Mouse (Mus musculus): Measurements from ENCODE around the gene Hc. TPM values are rescaled to one million over a fixed set of nuclear protein-coding genes. Genes with fewer than 3 reads are reported as not detected.

The Hc gene
- total RNA-seq, 2 experiments from 2014 or later, result not detected

DNA sequence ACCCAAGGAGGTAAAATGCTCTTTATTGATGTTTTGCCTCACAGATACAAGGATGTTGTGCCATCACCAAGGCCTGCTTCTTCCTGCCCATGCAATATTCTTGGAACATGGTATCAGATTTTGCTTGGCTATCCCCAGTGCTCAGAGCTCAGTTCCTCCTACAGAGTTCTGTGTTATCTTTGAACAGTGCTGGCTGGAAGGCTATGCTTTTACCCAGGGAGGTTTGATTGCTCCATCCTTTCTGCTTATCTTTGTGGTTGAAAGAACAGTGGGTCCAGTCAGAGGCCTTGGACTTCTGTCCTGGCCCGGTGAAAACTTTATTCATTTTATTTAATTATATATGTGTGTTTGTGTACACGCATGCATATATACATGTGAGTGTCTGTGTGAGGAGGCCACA, 83.0 kb downstream of the Hc start:
- no peak for DNase-seq (ENCODE audit: low spot score in 2 of 2)

DNA sequence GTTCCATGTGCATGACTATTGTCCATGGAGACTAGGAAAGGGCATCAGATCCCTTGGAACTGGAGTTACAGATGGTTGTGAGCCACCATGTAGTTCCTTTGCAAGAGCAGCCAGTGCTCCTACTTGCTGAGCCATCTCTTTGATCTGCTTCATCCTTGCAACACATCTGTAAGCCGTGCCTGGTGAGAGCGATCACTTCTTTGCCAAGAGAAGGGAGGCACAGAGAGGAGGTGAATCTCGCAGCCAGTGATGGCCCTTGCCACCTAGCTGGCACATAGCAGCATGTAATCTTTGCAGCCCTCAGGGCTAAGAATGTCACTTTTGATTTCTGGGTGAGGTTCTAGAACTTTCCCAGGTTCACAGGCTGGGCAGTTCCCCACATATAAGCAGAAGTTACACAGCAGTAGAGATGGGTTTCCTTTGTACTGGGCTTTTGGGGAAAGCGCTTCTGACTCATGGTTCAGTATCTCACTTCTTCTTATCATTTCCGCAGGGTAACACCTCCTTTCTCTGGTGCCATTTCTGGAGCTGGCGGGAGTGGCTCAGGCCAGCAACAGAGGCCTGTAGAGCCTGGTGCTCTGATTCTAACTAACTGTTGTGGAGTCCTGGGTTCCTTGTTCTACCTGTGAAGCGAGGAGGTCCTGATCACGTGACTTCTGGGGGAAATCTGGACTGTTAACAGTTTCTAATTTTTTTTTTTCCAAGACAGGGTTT, 84.1 kb downstream of the Hc start:
- no peak for DNase-seq (ENCODE audit: low spot score in 2 of 2)

DNA sequence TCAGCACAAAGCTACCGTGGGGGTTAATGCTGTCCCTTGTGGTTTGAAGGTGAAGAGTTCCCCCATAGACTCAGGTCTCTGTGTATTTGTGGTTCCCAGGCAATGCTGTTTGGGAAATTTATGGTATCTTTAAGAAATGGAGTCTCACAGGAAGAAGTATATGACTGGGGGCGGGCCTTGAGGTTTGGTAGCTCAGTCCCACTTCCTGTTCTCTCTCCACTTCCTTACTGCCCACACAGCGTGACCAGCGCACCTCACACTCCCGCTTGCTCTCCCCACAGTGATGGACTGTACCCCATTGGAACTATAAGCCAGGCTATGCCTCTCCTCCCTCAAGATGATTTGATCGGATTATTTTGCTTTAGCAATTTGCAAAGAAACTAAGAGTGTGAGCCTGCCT, 84.8 kb downstream of the Hc start:
- DNase-seq (ENCODE audit: low spot score in 2 of 2), result no peak

DNA sequence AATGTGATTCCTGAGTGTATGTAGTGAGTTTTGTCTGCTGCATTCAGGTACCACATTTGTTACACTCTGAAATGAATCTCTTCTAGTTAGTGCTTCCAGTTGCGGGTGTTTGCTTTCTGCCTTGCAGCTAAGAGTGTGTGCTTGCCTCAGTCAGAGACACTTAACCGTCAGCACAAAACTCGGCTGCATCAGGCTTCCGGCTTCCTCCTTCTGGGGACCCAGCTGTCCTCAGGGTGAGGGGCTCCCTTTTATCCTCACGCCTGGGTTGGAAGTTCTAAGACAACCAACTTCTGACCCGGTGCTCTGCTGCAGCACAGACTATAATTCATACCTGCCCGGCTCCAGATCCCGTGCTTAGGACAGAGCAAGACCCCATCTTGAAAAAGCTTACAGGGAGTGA, 88.2 kb downstream of the Hc start:
- DNase-seq (ENCODE audit: low spot score in 2 of 2), result no peak

DNA sequence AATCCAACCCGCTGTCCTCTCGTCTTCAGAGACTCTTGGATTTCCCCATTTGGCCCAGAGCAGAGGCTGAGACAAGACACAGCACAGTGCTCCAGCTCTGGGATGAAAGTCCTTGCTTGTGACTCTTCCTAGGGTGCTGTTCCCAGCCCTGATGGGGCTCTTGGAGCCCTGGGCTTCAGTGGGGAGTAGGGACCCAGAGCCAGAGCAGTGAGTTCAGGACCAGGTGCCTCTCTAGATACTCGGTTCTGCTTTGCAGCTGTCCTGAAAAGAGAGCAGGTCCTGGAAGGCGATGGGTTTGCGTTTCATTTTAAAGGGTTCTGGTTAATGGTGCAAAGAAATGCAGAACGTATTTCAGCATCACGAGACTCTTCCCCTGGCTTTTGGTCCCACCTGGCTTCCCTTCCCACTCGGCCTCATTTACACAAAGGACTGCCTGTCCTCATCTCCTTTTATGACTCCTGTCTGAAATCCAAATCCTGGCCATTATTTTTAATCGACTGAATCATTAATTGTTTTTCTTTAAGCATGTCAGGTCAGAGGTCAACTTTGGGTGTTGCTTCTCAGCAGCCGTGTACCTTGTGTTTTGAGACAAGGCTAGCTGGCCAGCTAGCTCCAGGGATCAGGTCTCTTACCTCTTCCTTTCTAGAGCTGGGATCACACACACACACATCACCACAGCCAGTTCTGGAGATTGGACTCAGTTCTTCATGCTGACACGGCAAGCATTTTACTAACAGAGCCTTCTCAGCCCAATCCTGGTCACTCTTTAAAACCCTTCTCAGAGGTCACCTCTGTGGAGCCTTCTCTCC, 90.0 kb downstream of the Hc start:
- DNase-seq (ENCODE audit: low spot score in 2 of 2), result no peak

DNA sequence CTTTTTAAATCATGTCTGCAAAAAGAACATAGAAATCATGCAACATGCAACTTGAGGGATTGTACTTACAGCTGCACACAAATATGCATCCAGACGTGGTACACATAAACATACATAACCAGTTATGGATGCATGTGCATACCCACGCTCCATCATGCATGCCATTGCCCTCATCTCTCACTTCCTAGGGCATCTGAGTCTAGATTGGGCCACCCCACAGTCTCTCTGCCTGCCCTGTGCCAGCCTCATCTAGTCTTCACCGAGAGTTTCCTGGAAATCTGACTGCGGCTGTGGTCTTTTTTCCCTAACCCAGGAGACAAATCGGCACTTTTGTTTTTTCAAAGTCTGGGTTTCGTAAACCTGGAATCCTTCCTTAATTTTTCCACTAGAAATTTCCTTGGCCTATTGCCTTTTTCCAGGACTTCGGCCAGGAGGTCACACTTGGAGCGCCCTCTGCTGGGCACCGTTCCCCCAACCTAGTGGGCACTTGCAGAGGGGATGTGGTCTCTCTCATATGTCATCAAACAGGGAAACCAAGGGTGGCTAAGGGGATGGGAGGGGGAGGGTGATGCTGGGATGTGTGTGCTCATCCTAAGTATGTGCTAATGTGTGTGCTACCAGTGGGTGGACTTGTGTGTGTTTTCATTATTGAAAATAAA, 91.0 kb downstream of the Hc start:
- DNase-seq (ENCODE audit: low spot score in 2 of 2), result peak; percentile 78 to 89

DNA sequence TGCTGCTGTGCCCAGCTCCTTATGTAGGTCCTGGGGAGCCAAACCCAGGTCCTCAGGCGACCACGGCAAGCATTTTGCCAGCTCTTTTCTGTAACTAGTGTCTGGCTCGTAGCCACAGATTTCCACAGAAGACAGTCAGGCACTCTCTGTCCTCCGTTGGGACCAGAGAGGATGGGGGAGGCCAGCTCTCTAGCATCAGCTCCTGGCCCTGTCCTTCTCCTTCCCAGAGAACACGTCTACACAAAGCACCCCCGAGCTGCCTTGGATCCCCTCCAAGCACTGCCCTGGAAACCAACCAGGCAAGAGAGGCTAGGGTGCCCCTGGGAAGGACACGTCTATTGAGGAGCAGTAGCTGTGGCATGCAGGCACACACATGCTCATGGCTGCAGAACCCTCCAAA, 92.1 kb downstream of the Hc start:
- DNase-seq (ENCODE audit: low spot score in 2 of 2), result no peak

DNA sequence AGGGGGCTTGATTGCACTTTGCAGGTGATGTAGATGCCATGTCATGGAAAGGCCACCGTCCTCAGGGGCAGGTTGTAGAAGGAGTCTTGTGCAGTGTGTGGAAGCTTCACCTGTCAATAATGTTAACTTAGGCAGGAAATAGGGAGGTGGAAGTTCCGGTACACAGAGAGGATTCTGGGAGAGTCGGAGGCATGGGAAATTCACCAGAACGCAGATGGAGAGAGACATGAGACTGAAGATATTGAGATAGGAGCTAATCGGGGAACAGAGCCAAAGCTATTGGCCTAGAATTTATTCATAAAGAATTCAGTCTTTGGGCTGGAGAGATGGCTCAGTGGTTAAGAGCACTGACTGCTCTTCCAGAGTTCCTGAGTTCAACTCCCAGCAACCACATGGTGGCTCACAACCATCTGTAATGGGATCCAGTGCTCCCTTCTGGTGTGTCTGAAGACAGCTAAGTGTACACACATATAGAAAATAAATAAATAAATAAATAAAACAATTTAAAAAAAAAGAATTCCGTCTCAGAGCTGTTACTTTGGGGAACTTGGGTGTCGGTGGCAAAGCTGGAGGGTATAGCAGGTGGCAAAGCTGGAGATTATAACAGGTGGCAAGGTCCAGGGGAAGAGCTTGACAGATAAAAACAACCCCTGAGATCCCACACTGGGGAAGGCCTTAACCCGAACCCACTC, 94.8 kb downstream of the Hc start:
- DNase-seq (ENCODE audit: low spot score in 2 of 2), result no peak

DNA sequence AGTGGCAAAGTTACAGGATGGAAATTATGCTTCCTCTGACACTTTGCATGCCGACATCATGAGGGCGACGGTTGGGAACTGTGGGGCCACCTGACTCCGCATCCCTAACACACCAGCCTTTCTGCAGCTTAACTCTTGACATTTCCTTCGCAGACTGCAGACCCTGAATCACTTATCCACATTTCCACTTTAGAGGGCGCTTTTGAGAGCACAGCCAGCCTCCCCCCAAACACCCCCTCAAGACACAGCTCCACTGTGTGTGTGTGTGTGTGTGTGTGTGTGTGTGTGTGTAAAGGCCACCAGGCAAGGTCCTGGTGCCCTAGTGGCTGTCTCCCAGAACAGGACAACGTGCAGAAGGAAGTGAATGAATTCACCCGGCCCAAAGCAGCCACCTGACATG, 95.4 kb downstream of the Hc start:
- no peak for DNase-seq (ENCODE audit: low spot score in 2 of 2)

DNA sequence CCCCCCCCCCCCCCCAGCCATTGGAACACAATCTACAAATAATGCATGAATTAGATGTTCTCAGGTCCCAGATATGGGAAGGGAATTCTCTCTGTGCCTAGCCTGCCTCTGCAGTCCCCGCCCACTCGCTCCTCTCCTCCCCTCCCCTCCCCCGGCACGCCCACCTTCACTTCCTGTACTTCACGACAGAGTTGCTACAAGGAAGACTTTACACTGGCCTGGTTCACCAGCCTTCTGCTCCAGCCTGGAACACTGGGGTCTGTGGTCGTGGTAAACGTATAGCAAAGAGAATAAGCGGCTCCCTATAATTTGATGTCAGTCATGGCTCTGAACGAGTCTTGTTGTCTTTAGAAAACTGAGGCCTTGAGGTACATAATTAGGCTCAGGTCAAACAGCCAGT, 95.9 kb downstream of the Hc start:
- no peak for DNase-seq (ENCODE audit: low spot score in 2 of 2)

DNA sequence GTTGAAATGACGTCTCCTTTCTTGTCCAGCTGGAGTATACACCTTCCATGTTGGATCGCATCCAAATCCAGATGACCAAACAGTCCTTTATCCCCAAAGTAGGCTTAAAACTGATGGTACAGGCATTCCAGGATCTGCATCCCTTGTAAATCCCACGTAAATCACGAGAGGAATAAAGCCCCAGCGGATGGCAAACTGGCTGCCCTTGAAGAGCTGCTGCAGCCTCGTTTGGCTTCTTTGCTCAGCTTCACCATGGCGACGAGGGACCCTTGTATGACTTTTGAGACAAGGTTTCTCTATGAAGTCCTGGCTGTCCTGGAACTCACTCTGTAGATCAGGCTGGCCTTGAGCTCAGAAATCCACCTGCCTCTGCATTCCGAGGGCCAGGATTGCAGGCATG, 96.6 kb downstream of the Hc start:
- no peak for DNase-seq (ENCODE audit: low spot score in 2 of 2)

DNA sequence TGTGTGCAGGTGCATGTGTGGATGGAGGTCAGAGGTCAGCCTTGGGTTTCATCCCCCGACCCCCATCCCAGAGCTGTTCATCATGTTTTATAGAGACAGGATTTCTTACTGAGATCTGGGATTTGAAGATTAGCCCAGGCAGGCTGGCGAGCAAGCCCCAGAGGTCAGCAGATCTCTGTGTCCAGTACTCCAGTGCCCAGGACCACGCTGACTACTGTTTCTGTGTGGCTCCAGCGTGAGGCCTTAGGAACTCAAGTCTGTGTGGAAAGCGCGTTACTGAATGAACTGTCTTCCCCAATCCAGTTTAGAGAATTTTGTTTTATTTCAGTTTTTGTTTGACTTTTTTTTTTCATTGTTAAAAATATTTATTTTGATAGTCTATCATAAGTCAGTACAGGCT, 97.0 kb downstream of the Hc start:
- DNase-seq (ENCODE audit: low spot score in 2 of 2), result no peak

DNA sequence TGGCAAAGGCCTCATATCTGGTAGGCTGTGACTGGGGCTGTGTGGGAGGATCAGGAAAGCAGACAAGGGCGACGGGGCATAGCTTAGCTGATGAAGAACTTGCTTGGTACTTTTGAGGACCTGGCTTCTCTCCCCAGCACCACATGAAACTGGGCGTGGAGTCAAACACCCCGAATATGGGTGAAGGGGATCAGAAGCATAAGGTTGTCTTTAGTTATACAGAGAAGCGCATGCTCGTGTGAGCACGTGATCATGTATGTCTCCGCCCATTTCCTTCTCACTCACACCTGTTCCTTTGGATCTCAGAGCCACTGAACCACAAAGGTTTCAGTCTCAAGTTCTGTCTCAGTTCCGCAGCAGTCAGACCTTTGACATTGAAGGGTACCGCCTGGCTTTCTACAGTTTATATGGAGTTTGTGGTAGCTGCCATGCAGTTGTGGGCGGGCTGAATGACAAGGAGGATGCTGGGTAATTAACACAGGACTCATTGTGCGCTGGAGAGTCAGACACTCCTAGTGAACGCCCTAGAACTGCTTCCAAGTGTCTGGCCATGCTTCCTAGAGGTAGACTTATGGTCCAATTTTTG, 97.8 kb downstream of the Hc start:
- DNase-seq (ENCODE audit: low spot score in 2 of 2), result no peak

DNA sequence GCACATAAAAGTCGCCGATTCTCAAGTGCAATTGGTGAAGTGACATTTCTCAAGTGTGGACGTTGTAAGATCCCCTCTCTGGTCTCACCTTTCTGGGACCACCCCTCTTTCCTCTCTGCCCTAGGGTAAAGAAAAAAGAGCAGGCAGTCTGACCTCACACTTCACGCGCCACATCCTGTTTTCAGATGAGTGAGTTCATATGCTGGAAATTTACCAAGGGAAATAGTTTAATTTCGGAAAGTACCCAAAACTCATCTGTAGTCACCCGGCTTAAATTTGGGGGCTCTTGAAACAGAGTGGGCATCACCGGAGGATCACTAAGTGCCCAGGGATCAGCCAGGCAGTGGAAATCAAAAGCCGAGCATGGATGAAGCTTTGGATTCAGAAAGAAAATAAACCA, 98.3 kb downstream of the Hc start:
- DNase-seq (ENCODE audit: low spot score in 2 of 2), result no peak

DNA sequence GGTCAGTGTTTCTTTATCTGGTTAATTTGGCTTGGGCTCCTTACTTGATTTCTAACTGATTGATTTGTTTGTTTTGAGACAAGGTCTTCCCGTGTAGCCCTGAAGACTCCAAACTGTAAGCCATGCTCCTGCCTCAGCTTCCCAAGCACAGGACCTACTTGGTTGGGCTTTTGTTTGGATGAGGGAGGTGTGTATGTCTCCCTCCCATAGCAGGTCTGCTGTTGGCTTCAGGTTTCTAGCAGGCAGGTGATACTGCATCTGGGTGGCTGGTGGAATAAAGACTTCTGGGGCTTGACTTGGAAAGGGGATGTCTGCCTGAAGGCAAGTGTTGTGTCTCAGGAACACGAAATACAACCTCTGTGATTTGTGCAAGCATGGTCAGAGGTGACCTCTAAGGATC, 99.0 kb downstream of the Hc start:
- DNase-seq (ENCODE audit: low spot score in 2 of 2), result no peak

DNA sequence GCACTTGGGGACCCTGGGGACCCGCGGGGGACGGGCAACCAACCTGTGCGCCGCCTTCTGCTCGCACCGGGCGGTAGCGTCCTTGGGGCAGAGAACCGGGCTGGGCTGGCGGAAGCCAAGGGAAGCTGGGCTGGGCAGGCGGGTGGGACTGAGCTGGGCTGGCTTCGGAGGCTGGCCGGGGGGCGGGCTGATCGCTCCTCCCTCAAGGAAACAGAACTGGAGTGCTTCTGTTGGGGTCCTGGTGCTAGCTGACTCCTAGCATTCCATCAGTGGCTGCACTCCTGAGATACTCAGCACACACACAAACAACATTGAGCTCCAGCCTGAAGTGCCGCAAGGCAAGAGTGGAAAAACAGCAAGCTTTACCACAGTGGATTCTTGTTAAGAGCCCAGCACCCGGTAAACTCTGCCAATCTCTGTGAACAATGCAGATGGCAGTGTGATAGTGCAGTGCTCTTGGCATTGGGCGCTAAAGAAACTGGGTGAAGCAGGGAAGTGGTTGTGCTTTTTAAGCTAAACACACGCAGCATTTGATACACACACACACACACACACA, 99.7 kb downstream of the Hc start, which contains the start of gene Traf1:
Gene Traf1 (minus strand): TSS at position 292 of the 556 bp plus-strand sequence.
- DNase-seq (ENCODE audit: low spot score in 2 of 2), result peak; percentile 48 to 49

DNA sequence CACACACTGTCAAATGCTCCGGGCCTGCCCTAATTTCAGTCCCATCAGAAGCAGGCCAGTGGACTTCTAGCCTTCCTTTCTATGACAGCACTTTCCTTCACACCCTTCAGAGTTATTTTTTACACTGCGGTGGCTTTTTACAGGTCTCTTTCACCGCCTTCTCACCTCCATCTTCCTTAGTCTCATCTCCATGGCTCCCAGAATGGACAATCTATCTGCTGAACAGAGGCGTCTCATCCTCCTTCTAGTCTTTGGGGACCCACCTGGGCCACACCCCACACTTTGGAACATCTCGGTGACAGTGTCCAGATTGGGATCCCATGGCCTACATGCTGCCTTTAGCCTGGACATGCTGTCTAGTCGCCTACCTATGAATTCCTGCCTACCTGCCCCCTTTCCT, 100.3 kb downstream of the Hc start:
- no peak for DNase-seq (ENCODE audit: low spot score in 2 of 2)

DNA sequence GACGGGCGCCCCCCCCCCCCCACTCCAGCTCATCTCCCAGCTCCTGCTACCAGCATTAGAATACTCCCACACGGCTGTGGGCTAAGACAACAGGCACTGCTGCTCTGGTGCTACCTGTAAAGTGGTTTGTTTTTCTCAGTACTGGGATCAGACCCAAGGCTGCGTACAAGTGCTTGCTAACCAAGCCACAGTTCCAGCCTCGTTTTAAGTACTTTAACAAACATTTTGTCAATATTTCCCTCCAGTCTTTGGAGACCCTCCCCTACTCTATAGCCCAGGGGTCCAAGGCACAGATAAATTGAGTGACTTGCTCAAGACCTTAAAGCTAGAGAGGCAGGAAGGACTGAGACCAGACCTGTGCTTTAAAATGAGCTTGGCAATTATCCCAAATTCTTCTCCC, 100.8 kb downstream of the Hc start:
- DNase-seq (ENCODE audit: low spot score in 2 of 2), result no peak

DNA sequence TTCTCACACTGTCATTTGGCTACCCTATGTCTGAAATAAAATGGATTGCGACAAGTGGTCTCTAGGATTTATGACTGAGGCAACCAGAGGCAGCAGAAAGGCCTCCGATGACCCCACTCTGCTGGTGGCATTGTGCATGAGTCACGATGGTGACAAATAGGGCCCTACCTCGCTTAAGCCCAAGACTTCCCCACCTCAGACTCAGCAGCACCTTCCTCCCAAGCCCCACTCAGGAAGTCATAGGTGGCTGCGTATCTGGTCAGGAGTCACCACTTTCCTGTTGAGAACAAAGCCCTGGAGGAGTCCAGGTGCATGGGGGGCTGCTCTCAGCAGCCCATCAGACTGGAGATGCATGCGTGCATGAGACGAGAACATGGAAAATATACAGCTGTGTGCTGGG, 102.7 kb downstream of the Hc start:
- no peak for DNase-seq (ENCODE audit: low spot score in 2 of 2)

DNA sequence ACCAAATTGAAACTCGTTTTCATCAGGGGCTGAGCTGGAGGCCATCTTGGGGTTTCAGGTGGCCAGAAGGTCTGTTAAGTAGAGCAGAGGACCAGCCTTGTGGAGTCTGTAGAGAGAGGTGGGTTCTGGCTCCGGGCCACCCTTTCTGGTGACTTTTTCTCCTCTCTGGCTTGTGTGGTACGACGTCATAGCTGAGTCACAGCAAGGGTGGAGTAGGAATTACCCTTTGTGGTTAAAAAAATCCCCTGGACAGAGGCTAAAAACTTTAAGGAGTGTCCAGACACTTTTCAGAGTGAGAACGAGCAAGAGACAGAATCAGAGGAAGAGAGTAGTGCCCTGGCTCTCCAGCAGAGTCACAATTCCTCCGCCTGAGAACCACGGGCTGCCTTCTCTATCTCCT, 103.2 kb downstream of the Hc start:
- DNase-seq (ENCODE audit: low spot score in 2 of 2), result no peak

DNA sequence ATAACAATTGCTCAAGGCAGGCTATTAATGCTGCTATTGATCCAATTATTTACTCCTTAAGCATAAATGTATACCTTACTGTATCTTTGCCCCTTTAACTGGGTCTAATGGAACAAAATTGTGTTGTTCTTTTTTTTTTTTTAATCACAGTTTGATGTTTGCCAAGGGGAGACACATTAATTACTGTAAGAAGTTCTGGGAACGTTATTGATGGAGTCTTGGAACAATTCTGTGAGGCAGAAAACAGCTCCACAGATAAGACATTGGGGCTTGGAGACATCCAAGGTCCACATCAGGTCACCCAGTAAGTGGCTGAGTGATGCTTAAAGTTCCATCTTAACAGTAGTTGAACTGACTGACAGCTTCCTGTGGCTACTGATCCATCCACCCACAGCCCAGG, 103.8 kb downstream of the Hc start:
- no peak for DNase-seq (ENCODE audit: low spot score in 2 of 2)
